Mouse (Mus musculus) adrenal gland, adult 2 months (tissue): Measurements from ENCODE around the gene Tldc1. TPM values are rescaled to one million over a fixed set of nuclear protein-coding genes. Genes with fewer than 3 reads are reported as not detected.

Experiments
- DNase-seq: peaks from one replicate; pipeline ENCODE4 v3.0.0; 2021
- polyA plus RNA-seq: library from polyadenylated mRNA; depleted of rRNA; stranded (reverse); fragments of >200 nt; gene quantifications from 2 replicates; pipeline ENCODE4 v1.2.3, GENCODE M21; 2012; rRNA removed
- total RNA-seq, 2 experiments: library from RNA; stranded (reverse); gene quantifications; 2 replicates each; pipeline ENCODE4 v1.2.3; 2021

Gene Tldc1
- total and polyA plus RNA-seq, 3 experiments, result 8.4 to 13.0 (median 12.7) TPM

DNA sequence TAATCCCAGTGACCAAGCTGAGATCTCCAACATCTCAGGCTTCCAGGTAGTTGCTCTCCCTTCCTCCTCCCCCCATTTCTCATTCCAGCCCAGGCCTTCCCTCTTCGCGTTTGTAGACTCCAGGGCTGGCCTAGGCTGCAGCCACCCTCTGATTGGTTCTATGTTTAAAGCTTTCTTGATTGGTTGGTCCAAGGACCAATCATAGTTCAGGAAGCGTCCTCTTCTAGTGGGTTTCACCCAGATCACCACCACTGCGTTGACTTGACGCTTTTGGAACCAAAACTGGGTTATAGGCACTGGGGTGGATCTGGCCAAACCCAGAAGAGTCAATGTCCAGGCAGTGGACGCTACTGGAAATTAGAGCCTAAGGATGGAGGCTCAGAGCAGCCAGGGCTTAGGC lies 55.9 kb downstream of the Tldc1 start:
- no peak for DNase-seq

DNA sequence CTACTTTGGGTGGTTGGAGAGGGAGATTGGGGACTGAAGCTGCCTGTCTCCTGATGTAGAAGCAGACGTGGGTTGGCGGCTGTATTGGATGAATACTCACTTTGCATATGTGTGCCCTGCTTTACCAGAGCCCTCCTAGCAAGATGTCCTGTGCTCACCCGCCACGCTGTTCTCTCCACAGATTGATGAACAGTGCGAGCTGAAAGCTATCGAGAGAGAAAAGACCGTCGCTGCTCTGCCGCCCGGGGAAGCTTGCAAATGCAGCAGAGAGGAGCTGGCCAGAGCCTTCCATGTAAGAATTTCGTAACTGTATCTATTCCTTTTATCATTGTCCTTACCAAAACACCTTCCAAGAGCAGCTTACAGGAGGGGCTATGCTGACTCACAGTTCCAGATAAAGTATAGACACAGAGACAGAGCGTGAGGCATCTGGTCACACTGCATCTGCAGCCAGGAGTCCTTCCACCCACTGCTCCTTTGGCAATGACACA lies 59.2 kb downstream of the Tldc1 start:
- peak; percentile 69 for DNase-seq

DNA sequence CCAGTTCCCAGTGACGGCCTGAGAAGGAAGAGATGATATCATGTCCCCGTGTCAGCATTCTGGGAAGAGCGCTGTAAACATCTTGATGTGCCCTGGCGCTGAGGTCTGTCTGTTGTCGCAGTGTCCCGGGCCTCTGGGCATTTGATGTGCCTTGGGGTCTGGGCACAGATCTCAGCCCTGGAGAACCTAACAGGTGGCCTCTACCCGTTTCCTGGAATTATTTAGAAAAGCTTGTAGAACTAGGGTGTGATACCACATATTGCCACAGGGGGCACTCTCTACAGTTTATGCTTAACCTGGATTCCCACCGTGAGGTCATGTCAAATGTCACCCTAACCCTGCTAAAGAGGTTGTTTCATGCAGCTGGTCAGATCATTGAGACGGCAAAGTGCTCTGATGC lies 60.5 kb downstream of the Tldc1 start:
- no peak for DNase-seq

DNA sequence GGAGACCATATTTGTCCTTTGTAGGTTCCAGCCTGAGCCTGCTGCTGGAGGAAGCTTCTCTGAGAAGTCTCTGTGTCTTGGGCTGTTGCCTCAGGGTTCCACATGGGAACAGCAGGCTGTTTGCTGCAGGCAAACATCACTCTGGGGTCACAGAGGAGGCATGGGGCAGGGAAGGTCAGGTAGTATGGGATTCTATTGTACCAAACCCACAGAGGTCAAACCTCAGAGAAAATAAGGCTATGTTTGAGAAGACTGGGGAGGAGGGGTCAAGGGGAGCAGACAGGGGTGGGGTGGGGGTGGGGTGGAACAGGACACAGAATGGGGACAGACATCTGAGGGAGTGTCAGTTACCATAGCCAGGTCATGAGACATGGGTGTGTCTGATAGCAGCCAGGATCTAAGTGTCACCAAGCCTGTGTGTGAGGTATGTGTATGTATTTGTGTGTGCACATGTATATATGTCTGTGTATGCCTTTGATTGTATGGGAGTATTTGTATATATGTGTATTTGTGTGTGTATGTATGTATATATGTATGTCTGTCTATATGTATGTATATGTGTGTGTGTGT lies 61.4 kb downstream of the Tldc1 start:
- DNase-seq, result no peak

DNA sequence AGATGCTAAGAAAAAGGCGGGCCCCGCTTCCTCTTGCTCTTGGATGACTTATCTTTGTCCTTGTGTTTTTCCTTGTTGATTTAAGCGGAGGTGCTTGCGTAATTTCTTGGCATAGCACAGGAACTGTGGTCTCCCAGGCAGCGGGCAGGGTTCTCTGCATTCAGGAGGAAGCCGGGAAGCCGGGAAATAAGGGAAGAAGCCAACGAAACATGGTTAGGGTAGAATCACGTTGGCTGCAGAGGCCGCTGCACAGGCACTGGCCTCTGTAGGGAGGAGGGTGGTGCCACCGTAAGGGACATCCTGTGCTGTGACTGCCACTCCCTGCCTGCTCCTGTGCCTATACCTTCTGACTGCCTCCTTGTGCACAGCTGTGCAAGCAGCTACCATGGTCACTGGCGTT lies 63.0 kb downstream of the Tldc1 start:
- DNase-seq, result peak; percentile 87

DNA sequence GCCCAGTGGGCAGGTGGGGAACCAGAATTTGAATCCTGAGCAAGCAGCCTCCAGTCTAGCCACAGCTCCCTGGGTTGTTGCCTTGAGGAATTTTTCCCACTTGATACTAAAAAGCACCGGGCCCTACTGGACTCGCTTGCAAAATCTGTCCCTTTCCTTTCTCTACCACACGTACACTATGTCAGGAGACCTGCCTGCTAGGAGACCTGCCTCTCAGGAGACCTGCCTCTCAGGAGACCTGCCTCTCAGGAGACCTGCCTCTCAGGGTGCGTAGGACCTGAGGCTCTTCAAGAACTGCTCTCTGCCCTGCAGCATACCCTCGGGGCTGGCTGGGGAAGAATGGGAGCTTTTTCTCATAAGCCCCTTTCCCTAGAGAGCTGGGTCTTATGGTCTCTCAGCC lies 64.8 kb downstream of the Tldc1 start:
- DNase-seq, result no peak

DNA sequence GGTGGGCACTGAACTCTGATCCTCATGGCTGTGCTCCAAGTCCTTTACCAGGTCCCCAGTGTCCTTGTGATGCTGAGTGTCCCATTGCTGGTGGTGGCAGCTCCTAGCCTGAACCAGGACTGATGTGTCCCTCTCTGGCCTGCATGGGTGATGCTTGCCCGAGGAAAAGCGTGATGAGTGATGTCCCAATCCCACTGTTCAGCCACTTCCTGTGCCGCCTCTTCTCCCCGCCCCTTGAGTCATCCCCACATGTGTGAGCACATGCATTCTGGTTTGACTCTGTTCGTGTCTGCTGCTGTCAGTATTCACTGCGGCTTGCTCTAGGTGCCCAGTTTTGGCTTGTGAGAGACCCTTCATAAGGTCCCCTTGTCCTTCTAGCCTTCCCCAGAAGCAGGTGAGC lies 66.0 kb downstream of the Tldc1 start:
- peak; percentile 73 for DNase-seq

Other genes with a start within 250 kb of the Tldc1 start
- gene Mbtps1, start 219.7 kb downstream of the Tldc1 start, total RNA-seq, result 10 to 100 TPM; 82.7 to 96.5 TPM
- gene Mbtps1, start 219.7 kb downstream of the Tldc1 start, polyA plus RNA-seq, result 86.7 and 89.4 TPM in 2 replicates
- gene Hsdl1, start 203.2 kb downstream of the Tldc1 start, total RNA-seq, result 10 to 100 TPM; 38.7 to 39.3 TPM
- 22.8 and 24.1 TPM in 2 replicates for gene Hsdl1, start 203.2 kb downstream of the Tldc1 start, polyA plus RNA-seq
- under 1 TPM in 1 of 2 experiments, not detected in 1; 0.09 TPM for gene Dnaaf1, start 203.2 kb downstream of the Tldc1 start, total RNA-seq
- not detected in 2 replicates for gene Dnaaf1, start 203.2 kb downstream of the Tldc1 start, polyA plus RNA-seq
- gene Taf1c, start 173.2 kb downstream of the Tldc1 start, total RNA-seq, result 10 to 100 TPM; 10.7 to 12.5 TPM
- gene Taf1c, start 173.2 kb downstream of the Tldc1 start, polyA plus RNA-seq, result 41.3 and 46.2 TPM in 2 replicates
- gene Adad2, start 165.7 kb downstream of the Tldc1 start, total RNA-seq, result not detected
- gene Adad2, start 165.7 kb downstream of the Tldc1 start, polyA plus RNA-seq, result not detected in 2 replicates
- gene Kcng4, start 142.7 kb downstream of the Tldc1 start, total RNA-seq, result under 1 TPM; 0.45 to 0.66 TPM
- 1.2 and 1.6 TPM in 2 replicates for gene Kcng4, start 142.7 kb downstream of the Tldc1 start, polyA plus RNA-seq
- 10 to 100 TPM; 17.0 to 21.0 TPM for gene Wfdc1, start 112.1 kb downstream of the Tldc1 start, total RNA-seq
- 41.3 and 51.7 TPM in 2 replicates for gene Wfdc1, start 112.1 kb downstream of the Tldc1 start, polyA plus RNA-seq
- gene Atp2c2, start 78.4 kb downstream of the Tldc1 start, total RNA-seq, result under 1 TPM; 0.24 to 0.46 TPM
- not detected in 2 replicates for gene Atp2c2, start 78.4 kb downstream of the Tldc1 start, polyA plus RNA-seq
- 10 to 100 TPM; 45.4 to 50.4 TPM for gene Cotl1, start 62.1 kb upstream of the Tldc1 start, total RNA-seq
- gene Cotl1, start 62.1 kb upstream of the Tldc1 start, polyA plus RNA-seq, result 156 TPM in 2 replicates
- gene Klhl36, start 83.8 kb upstream of the Tldc1 start, total RNA-seq, result 10 to 100 TPM in 1 of 2 experiments, 1 to 10 TPM in 1; 4.3 to 11.3 TPM
- 19.8 and 25.5 TPM in 2 replicates for gene Klhl36, start 83.8 kb upstream of the Tldc1 start, polyA plus RNA-seq
- gene Usp10, start 131.9 kb upstream of the Tldc1 start, total RNA-seq, result 100 to 1,000 TPM in 1 of 2 experiments, 10 to 100 TPM in 1; 93.9 to 133 TPM
- 64.7 and 96.5 TPM in 2 replicates for gene Usp10, start 131.9 kb upstream of the Tldc1 start, polyA plus RNA-seq
- 1 to 10 TPM; 5.9 to 9.9 TPM for gene Gm20388, start 132.4 kb upstream of the Tldc1 start, total RNA-seq
- 43.6 and 50.1 TPM in 2 replicates for gene Gm20388, start 132.4 kb upstream of the Tldc1 start, polyA plus RNA-seq
- 10 to 100 TPM; 15.5 to 19.5 TPM for gene Crispld2, start 214.0 kb upstream of the Tldc1 start, total RNA-seq
- gene Crispld2, start 214.0 kb upstream of the Tldc1 start, polyA plus RNA-seq, result 17.6 and 20.4 TPM in 2 replicates